Mouse (Mus musculus): ENCODE measurements around the gene Ano1. TPM values are rescaled to one million over a fixed set of nuclear protein-coding genes. Genes with fewer than 3 reads are reported as not detected.

The Ano1 gene
- polyA plus RNA-seq, 1 experiment = 6.9 TPM

- DNase-seq (ENCODE audit: low read depth, low spot score) = no peak
- WGBS = 67% methylated on average over 16 of the region's 16 CpGs
These were observed 140.2 kb downstream of the Ano1 start for GRCm38 (mm10) chr7:144611595-144611994.

DNA sequence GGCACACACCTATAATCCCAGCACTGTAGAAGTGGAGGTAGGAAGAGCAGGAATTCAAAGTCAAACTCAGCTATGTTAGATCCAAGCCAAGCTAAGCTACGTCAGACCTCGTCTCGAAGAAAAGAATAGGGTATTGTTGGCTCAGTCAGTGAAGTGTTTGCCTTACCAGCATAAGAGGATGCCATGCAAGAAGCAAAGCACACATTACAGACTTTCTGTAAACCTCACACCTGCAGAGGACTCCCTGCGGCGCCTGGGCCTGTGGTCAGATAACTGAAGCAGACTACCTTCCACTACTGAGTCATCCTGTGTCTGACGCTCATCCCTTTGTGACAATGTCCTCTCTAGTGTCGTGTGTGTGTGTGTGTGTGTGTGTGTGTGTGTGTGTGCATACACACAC, 142.2 kb downstream of the Ano1 start:
- WGBS = 86% methylated on average over 7 of the region's 7 CpGs
- no peak for DNase-seq (ENCODE audit: low read depth, low spot score)

DNA sequence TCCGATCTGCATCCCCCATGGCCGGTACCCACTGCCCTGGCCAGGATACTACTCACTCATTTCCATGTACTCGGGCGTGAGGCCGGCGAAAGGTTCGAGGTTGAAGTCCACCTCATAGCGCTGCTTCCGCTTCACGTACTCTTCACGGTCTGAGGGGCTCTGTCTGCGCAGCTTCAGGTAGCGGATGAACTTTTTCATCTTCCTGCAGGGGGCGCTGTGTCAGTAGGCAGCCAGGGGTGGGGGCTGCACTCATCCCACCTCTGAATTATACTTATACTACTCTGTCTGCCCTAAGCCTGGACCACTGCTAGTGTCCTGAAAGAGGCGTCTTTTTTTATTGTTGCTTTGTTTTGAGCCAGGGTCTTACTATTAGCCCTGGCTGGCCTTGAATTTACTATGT, 143.9 kb downstream of the Ano1 start:
- no peak for DNase-seq (ENCODE audit: low read depth, low spot score)
- 94% methylated on average over 15 of the region's 15 CpGs for WGBS

DNA sequence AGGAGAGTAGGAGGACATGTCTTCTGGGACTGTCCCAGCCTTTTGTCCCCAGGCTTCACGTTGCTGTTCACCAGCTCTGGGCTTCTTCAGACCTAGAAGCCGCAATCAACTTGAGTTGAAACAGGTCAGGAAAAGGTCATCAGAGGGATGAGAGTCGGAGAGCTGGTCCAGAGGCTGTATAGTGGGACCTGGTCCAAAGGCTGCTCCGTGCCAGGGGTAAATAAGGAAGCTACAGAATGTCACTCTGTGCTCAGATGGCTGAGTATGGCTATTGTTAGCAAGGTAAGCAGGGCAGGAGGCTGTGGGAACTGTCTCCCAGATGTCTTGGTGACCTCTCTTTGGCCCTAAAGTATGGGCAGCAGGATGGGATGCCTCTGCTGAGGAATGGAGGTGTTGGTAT, 147.0 kb downstream of the Ano1 start:
- DNase-seq (ENCODE audit: low read depth, low spot score) = no peak
- WGBS = 14% methylated on average over 4 of the region's 4 CpGs

DNA sequence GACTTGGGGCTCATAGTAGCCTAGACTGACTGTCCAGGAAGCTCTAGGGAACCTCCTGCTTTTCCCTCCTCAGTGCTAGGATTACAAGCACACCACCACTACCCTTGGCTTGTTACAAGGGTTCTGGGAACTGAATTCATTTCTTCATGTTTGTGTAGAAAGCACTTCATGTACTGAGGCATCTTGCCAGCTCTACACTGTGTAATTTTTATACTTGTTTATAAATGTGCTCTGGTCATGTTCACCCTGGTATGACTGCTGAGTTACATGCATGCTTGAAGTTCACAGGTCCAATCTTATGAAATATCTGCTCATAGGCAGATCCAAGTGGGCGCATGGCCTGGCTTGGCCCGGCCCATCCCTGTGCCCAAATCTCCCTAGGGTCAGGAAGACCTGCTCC, 147.5 kb downstream of the Ano1 start:
- no peak for DNase-seq (ENCODE audit: low read depth, low spot score)
- WGBS = 77% methylated on average over 2 of the region's 2 CpGs

DNA sequence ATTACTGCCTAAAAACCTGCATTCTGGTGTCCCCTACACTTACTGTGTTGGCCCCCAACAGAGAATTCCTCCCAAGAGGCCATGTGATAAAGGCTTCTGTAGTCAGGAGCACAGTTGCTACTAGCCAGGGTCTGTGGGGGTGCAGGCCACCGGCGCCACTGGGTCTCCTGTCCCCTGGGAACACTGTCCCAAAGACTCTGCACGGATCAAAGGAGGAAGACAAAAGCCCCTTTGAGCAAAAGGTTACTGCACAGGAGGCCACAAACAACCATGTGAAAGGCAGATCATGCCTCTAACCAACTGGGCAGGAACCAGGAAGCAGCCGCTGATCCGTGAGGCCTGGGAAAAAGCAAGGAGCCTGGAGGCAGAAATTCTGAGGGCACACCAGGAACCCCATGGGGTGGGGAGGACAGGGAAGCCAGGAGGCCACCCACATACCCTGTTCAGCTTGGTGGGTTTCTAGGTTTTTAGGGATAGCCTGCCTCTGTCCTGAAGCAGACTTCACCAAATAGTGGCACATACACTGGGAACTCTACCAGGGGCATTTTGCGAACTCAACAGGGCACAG, 151.4 kb downstream of the Ano1 start:
- 86% methylated on average over 6 of the region's 6 CpGs for WGBS
- DNase-seq (ENCODE audit: low read depth, low spot score) = no peak

- 92% methylated on average over 3 of the region's 3 CpGs for WGBS
- DNase-seq (ENCODE audit: low read depth, low spot score) = no peak
These were observed 162.3 kb downstream of the Ano1 start for GRCm38 (mm10) chr7:144589508-144589907.

DNA sequence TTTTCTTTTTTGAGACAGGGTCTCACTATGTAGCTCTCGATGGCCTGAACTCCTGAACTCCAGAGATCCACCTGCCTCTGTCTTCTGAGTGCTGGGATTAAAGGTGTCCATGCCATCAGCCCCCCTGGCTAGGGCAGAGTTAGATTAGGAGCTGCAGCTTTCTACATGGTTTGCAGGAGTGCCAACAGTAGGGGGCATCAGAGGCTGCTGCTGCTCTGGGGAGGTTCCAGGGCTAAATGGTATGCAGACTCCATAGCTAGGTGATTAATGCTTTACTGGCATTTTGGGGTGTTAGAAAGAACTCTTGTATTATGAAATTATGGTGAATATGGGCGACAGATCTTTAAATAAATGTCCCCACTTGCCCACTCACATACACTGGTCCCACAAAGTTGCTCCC, 164.5 kb downstream of the Ano1 start:
- 45% methylated on average over 2 of the region's 2 CpGs for WGBS

GRCm38 (mm10) chr7:144585648-144586047, 166.1 kb downstream of the Ano1 start:
- WGBS = 20% methylated on average over 6 of the region's 6 CpGs
- no peak for DNase-seq (ENCODE audit: low read depth, low spot score)

More for the DNA sequence above, 164.5 kb downstream of the Ano1 start:
- no peak for DNase-seq (ENCODE audit: low read depth, low spot score)

DNA sequence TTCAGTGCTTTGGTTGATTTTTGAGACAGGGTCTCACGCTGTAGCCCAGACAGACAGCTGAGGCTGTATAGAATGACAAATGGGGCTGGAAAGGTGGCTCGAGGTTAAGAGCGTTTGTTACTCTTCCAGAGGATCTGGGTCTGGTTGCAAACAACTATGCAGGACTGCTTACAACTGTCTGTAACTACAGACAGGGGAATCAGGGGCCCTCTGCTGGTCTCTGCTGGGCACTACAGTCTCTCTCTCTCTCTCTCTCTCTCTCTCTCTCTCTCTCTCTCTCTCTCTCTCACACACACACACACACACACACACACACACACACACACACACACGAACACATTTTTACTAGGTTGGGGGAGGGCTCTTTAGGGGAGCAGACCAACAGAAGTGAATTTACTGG, 168.2 kb downstream of the Ano1 start:
- DNase-seq (ENCODE audit: low read depth, low spot score) = no peak
- 3% methylated on average over 4 of the region's 4 CpGs for WGBS

DNA sequence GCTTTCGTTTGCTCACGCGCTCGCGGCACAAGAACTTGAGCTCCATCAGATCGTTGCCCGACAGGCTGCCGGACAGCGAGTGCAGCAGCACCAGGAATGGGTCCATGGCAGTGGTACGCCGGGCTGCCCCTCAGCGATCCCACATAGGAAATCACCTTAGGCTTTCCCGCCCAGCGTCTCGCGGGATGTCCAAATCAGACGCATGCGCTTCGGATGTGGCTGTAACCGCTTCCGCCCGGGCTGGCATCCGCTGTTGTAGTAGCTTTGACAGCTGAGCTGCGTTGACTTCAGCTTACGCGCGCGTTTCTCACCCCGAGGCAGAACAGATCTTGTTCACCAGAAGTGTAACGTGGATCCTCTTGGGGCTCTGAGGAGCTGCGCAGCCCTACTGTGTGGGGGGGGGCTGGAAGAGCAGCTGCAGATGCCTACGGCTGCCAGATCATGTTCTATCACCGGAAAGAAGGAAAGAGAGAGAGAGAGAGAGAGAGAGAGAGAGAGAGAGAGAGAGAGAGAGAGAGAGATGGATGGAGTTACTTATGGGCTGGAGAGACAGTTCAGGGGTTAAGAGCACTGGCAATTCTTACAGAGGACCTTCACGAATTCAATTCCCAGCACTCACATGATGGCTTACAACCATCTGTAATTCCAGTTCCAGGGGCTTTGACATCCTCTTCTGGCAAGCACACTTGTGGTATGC, 169.3 kb downstream of the Ano1 start, which contains the start of gene Fadd:
Gene Fadd, minus strand, starts transcription at position 180 of the 697 bp plus-strand sequence.
- peak; percentile 88 for DNase-seq (ENCODE audit: low read depth, low spot score)
- WGBS = under 1% methylated on average over 34 of the region's 34 CpGs

GRCm38 (mm10) chr7:144581559-144582283, 170.1 kb downstream of the Ano1 start:
- DNase-seq (ENCODE audit: low read depth, low spot score) = peak; percentile 70
- 1% methylated on average over 42 of the region's 43 CpGs for WGBS

GRCm38 (mm10) chr7:144577876-144578275, 173.9 kb downstream of the Ano1 start:
- no peak for DNase-seq (ENCODE audit: low read depth, low spot score)
- 82% methylated on average over 5 of the region's 5 CpGs for WGBS

GRCm38 (mm10) chr7:144572234-144572633, 179.5 kb downstream of the Ano1 start:
- 46% methylated on average over 5 of the region's 5 CpGs for WGBS
- no peak for DNase-seq (ENCODE audit: low read depth, low spot score)

DNA sequence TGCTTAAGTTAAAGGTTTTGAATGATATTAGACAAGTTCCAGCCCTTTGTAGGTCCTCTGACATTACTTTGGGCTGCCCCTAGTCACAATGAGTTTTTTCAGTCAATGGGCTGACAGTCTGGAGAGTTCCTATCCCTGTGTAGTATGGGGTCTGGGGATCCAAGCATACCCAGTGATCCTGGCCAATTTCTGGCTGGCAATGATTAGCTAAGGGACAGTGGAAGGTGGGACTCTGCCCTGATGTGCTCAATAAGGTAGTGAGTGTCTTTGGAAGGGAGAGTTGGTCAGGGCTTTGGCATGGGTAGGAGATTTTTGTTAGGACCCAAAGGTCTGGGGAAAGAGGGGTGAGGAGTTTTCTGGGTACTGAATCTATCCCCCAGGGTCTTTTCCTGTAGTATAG, 180.2 kb downstream of the Ano1 start:
- no peak for DNase-seq (ENCODE audit: low read depth, low spot score)

- DNase-seq (ENCODE audit: low read depth, low spot score) = no peak
- WGBS = 22% methylated on average over 7 of the region's 7 CpGs
These were observed 182.3 kb downstream of the Ano1 start for GRCm38 (mm10) chr7:144569428-144569827.

DNA sequence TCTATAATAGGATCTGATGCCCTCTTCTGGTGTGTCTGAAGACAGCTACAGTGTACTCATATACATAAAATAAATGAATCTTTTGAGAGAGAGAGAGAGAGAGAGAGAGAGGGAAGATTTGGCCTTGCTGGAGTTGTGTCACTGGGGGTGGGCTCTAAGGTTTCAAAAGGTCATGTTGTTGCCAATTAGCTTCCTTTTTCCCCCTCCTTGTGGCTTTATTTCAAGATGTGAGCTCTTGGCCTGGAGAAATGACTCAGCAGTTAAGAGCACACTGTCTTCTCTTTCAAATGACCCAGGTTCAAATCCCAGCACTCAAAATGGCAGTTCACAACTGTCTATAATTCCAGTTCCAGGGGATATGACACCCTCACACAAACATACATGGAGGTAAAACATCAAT, 183.7 kb downstream of the Ano1 start:
- no peak for DNase-seq (ENCODE audit: low read depth, low spot score)

- no peak for DNase-seq (ENCODE audit: low read depth, low spot score)
- WGBS = 62% methylated on average over 3 of the region's 3 CpGs
These were observed 184.7 kb downstream of the Ano1 start for GRCm38 (mm10) chr7:144566921-144567682.

GRCm38 (mm10) chr7:144563456-144564155, 188.2 kb downstream of the Ano1 start:
- DNase-seq (ENCODE audit: low read depth, low spot score) = no peak

DNA sequence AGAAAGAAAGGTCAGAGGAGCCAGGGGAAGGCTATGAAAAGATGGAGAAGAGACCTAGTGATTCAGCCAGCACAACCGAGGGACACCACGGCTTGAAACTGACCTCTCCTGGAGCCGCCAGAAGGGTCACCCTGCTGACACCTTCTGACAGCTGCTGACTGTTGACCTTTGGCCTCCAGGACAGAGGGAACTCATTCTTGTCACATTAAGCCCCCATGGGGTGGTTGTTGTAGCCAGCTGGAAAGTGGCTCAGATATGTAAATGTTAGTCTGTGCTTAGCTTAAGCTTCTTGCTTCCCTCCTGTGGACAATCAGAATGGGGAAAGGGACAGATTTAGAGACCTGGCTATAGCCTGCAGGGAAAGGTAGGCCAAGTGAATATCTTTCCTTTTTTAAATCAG, 189.8 kb downstream of the Ano1 start:
- WGBS = 66% methylated on average over 3 of the region's 3 CpGs
- no peak for DNase-seq (ENCODE audit: low read depth, low spot score)

More at GRCm38 (mm10) chr7:144563456-144564155, 188.2 kb downstream of the Ano1 start:
- 36% methylated on average over 9 of the region's 9 CpGs for WGBS
